In genomic region chr5:98523783-98524182, GRCm38 (mm10) we compare ENCODE assay signal across 18 mouse cellular contexts. TPM values are rescaled to one million over a fixed set of nuclear protein-coding genes. Genes with fewer than 3 reads are reported as not detected.
"Had no signal": no experiment of that assay in that cellular context is flagged by ENCODE, and none has a peak within 500 bp of the region (broad histone marks: within the 10 kb centered on the region; RNA-seq: fewer than 3 reads in every experiment).

No protein-coding gene starts in this region.

- H3K4me2 ChIP-seq: hindbrain, embryonic 14.5 days; neural tube, embryonic 15.5 days had no signal

- H3K9me3 ChIP-seq: limb, embryonic 10.5 days; midbrain, embryonic 10.5 days; neural tube, embryonic 15.5 days had no signal

- H3K27me3 ChIP-seq: neural tube, embryonic 15.5 days had no signal

- H3K36me3 ChIP-seq: limb, embryonic 10.5 days; midbrain, embryonic 10.5 days; neural tube, embryonic 15.5 days had no signal

- H3K9ac ChIP-seq: hindbrain, embryonic 14.5 days; liver, embryonic 14.5 days; neural tube, embryonic 15.5 days had no signal

- H3K27ac ChIP-seq: hindbrain, embryonic 14.5 days; left cerebral cortex, adult 2 months; limb, embryonic 10.5 days; liver, embryonic 14.5 days; midbrain, embryonic 10.5 days; neural tube, embryonic 15.5 days had no signal

- H3K4me1 ChIP-seq: limb, embryonic 10.5 days; midbrain, embryonic 10.5 days; neural tube, embryonic 15.5 days had no signal

- H3K4me3 ChIP-seq: left cerebral cortex, adult 2 months; limb, embryonic 10.5 days; midbrain, embryonic 10.5 days; myocyte; neural tube, embryonic 15.5 days had no signal

- DNase-seq: lung, adult 2 months; lung, postnatal 4 days; midbrain, embryonic 14.5 days; right cerebral cortex, postnatal 4 days; spleen, adult 18-20 months; thymus, postnatal 36 days had no signal

RNA-seq across cellular contexts. Expression of gene Gm11111, which starts 28.7 kb away (rescaled TPM):
- polyA plus RNA-seq: hindbrain, embryonic 14.5 days; limb, embryonic 10.5 days; limb, embryonic 14.5 days; liver, embryonic 14.5 days; lung, adult 2 months; lung, postnatal 0 days; midbrain, embryonic 10.5 days; midbrain, embryonic 14.5 days; myocyte; neural tube, embryonic 11.5 days; neural tube, embryonic 15.5 days; stomach, embryonic 14.5 days; thymus, postnatal 0 days had no signal
